22 mouse cellular contexts compared by ENCODE assay signal in genomic region chr2:40595991-40596390, GRCm38 (mm10).
DNase-seq lines count a peak whose midpoint lies in the region; ATAC-seq and TF ChIP-seq lines count a peak whose summit lies in the region.
"Had no signal": no experiment of that assay in that cellular context is flagged by ENCODE, and none has a peak within 500 bp of the region (broad histone marks: within the 10 kb centered on the region; RNA-seq: fewer than 3 reads in every experiment).

No protein-coding gene starts in this region.

- no peak overlapping the region for H3K27ac ChIP-seq in midbrain, embryonic 11.5 days (ENCODE audit: low read depth, low read length)
- H3K27ac ChIP-seq in midbrain, postnatal 0 days (ENCODE audit: low read depth, low read length): no peak overlapping the region

- H3K4me2 ChIP-seq in midbrain, embryonic 11.5 days: no peak overlapping the region
- H3K4me2 ChIP-seq in midbrain, postnatal 0 days (ENCODE audit: low read depth, low read length, poor library complexity, severe bottlenecking): no peak overlapping the region

- H3K9ac ChIP-seq in midbrain, embryonic 11.5 days (ENCODE audit: low read length): no peak overlapping the region
- no peak overlapping the region for H3K9ac ChIP-seq in midbrain, postnatal 0 days (replicated peaks; ENCODE audit: low read length, poor library complexity, severe bottlenecking)

- H3K9me3 ChIP-seq in midbrain, embryonic 11.5 days (ENCODE audit: control insufficient read depth, low read length): no peaks in the 10 kb centered on the region
- no peaks in the 10 kb centered on the region for H3K9me3 ChIP-seq in midbrain, postnatal 0 days (ENCODE audit: low read length)
- H3K9me3 ChIP-seq: G1E had no signal

- H3K36me3 ChIP-seq in midbrain, embryonic 11.5 days (ENCODE audit: control insufficient read depth, insufficient read depth, low read length): no peaks in the 10 kb centered on the region
- no peaks in the 10 kb centered on the region for H3K36me3 ChIP-seq in midbrain, postnatal 0 days (ENCODE audit: insufficient read depth, low read length)
- H3K36me3 ChIP-seq: G1E had no signal

- DNase-seq in cerebellum, postnatal 10 days: peak; percentile 42 to 72
- no peak for DNase-seq in cerebellum, postnatal 36 days
- peak; percentile 37 to 43 for DNase-seq in cerebellum, postnatal 14 days
- no peak for DNase-seq in cerebellum, adult 9-11 months
- DNase-seq in left cerebral cortex, postnatal 4 days: peak; percentile 30
- DNase-seq in left cerebral cortex, postnatal 14 days (ENCODE audit: low spot score in 2 of 2): no peak
- DNase-seq in midbrain, embryonic 11.5 days (ENCODE audit: low spot score, missing footprints): peak; percentile 75
- DNase-seq in midbrain, postnatal 0 days (ENCODE audit: low spot score): no peak
- DNase-seq: adrenal gland, adult 2 months; adrenal gland, adult 8-10 months; adrenal gland, postnatal 10 days; adrenal gland, postnatal 14 days; adrenal gland, postnatal 25 days; adrenal gland, postnatal 36 days; B cell, adult 2 months; cerebellum, adult 11 months; cerebellum, adult 11-12 months had no signal

- no peak for ATAC-seq in midbrain, embryonic 11.5 days (ENCODE audit: low FRiP score)
- no peak for ATAC-seq in midbrain, postnatal 0 days (ENCODE audit: low FRiP score)
- ATAC-seq: activated CD4-positive, CD25-positive, alpha-beta regulatory T cell, adult 4 months; CD4-positive, CD25-positive, alpha-beta regulatory T cell, adult 4 months; Patski had no signal

- intact Hi-C loops in left cerebral cortex, postnatal 4 days (cut with DNase I): no loop called here
- intact Hi-C loops in left cerebral cortex, postnatal 14 days (cut with DNase I): no loop called here

- no peaks in the 10 kb centered on the region for H3K4me1 ChIP-seq in midbrain, embryonic 11.5 days (ENCODE audit: control insufficient read depth, insufficient read depth, low read length)
- H3K4me1 ChIP-seq in midbrain, postnatal 0 days (ENCODE audit: insufficient read depth, low read length): no peaks in the 10 kb centered on the region

- no peak for TF ChIP-seq CTCF in midbrain, postnatal 0 days (IDR thresholded peaks at IDR 0.05)

- WGBS in midbrain, embryonic 11.5 days: 83% methylated on average over 1 of the region's 1 CpGs
- WGBS in midbrain, postnatal 0 days: 85% methylated on average over 1 of the region's 1 CpGs

- no peaks in the 10 kb centered on the region for H3K27me3 ChIP-seq in midbrain, embryonic 11.5 days (ENCODE audit: control insufficient read depth, insufficient read depth, low read length)
- no peaks in the 10 kb centered on the region for H3K27me3 ChIP-seq in midbrain, postnatal 0 days (ENCODE audit: insufficient read depth, low read length)
- H3K27me3 ChIP-seq: CH12.LX had no signal

- no peak overlapping the region for H3K4me3 ChIP-seq in midbrain, embryonic 11.5 days (ENCODE audit: low read depth, low read length)
- no peak overlapping the region for H3K4me3 ChIP-seq in midbrain, postnatal 0 days (ENCODE audit: low read depth, low read length)

Comparison
In these comparisons a context has a peak if more than half of its experiments do, and no peak if none do; other contexts are left out.
1. DNase-seq: peak in cerebellum, postnatal 10 days (2 of 2), cerebellum, postnatal 14 days (2 of 2), left cerebral cortex, postnatal 4 days (single experiment) and midbrain, embryonic 11.5 days (single experiment); none in cerebellum, postnatal 36 days (0 of 2), cerebellum, adult 9-11 months (single experiment), left cerebral cortex, postnatal 14 days (0 of 2) and midbrain, postnatal 0 days (single experiment).